In genomic region chr4:114308518-114308917, GRCm38 (mm10) we compare ENCODE assay signal across 9 mouse cellular contexts.
DNase-seq lines count a peak whose midpoint lies in the region; ATAC-seq lines count a peak whose summit lies in the region.
"Had no signal": no experiment of that assay in that cellular context is flagged by ENCODE, and none has a peak within 500 bp of the region (broad histone marks: within the 10 kb centered on the region; RNA-seq: fewer than 3 reads in every experiment).

No protein-coding gene starts in this region.

- peak; percentile 10 for DNase-seq in gastrocnemius, postnatal 10 days
- DNase-seq in gastrocnemius, postnatal 14 days = no peak
- peak; percentile 39 for DNase-seq in midbrain, embryonic 10.5 days (ENCODE audit: low spot score)
- peak; percentile 16 for DNase-seq in adrenal gland, adult 2 months
- DNase-seq in induced T-regulatory cell, adult 2 months (ENCODE audit: low read depth) = peak; percentile 22
- peak; percentile 49 for DNase-seq in retina, postnatal 1 day
- no peak for DNase-seq in yolk sac, embryonic 10.5 days (ENCODE audit: low spot score)

- ATAC-seq in midbrain, embryonic 16.5 days = no peak

- H3K27me3 ChIP-seq in midbrain, embryonic 10.5 days (ENCODE audit: low read depth, poor library complexity, severe bottlenecking) = no peaks in the 10 kb centered on the region
- no peaks in the 10 kb centered on the region for H3K27me3 ChIP-seq in midbrain, embryonic 16.5 days (ENCODE audit: control insufficient read depth, insufficient read depth, low read depth, low read length)
- H3K27me3 ChIP-seq: hindbrain, embryonic 15.5 days had no signal

- no peaks in the 10 kb centered on the region for H3K36me3 ChIP-seq in midbrain, embryonic 10.5 days
- no peaks in the 10 kb centered on the region for H3K36me3 ChIP-seq in midbrain, embryonic 16.5 days (ENCODE audit: control insufficient read depth, insufficient read depth, low read length)
- H3K36me3 ChIP-seq: hindbrain, embryonic 15.5 days had no signal

- H3K9ac ChIP-seq in midbrain, embryonic 16.5 days (ENCODE audit: low read depth, low read length) = no peak overlapping the region
- H3K9ac ChIP-seq: hindbrain, embryonic 15.5 days had no signal

- no peak overlapping the region for H3K4me3 ChIP-seq in midbrain, embryonic 10.5 days
- no peak overlapping the region for H3K4me3 ChIP-seq in midbrain, embryonic 16.5 days (ENCODE audit: low read depth, low read length)
- H3K4me3 ChIP-seq: hindbrain, embryonic 15.5 days had no signal

- H3K4me1 ChIP-seq in midbrain, embryonic 10.5 days = peaks cover 9% of the 10 kb centered on the region
- H3K4me1 ChIP-seq in midbrain, embryonic 16.5 days (ENCODE audit: control insufficient read depth, insufficient read depth, low read length) = no peaks in the 10 kb centered on the region
- H3K4me1 ChIP-seq: hindbrain, embryonic 15.5 days had no signal

- intact Hi-C loops in gastrocnemius, postnatal 14 days (cut with DNase I; ENCODE audit: low total_unique reads) = no loop called here

- no peak overlapping the region for H3K27ac ChIP-seq in midbrain, embryonic 10.5 days (replicated peaks)
- no peak overlapping the region for H3K27ac ChIP-seq in midbrain, embryonic 16.5 days (ENCODE audit: low read length)
- H3K27ac ChIP-seq: hindbrain, embryonic 15.5 days had no signal

- whole genome bisulfite sequencing in midbrain, embryonic 10.5 days = 7% methylated on average over 1 of the region's 1 CpGs
- 3% methylated on average over 1 of the region's 1 CpGs for WGBS in midbrain, embryonic 16.5 days

- no peak overlapping the region for H3K4me2 ChIP-seq in midbrain, embryonic 16.5 days (ENCODE audit: low read length)
- H3K4me2 ChIP-seq: hindbrain, embryonic 15.5 days had no signal

- H3K9me3 ChIP-seq in midbrain, embryonic 10.5 days (replicated peaks) = no peaks in the 10 kb centered on the region
- H3K9me3 ChIP-seq in midbrain, embryonic 16.5 days (replicated peaks; ENCODE audit: control insufficient read depth, low read length, poor library complexity, severe bottlenecking) = no peaks in the 10 kb centered on the region
- H3K9me3 ChIP-seq: hindbrain, embryonic 15.5 days had no signal

Comparison
In these comparisons a context has a peak if more than half of its experiments do, and no peak if none do; other contexts are left out.
1. DNase-seq: peak in gastrocnemius, postnatal 10 days (single experiment), midbrain, embryonic 10.5 days (single experiment), adrenal gland, adult 2 months (single experiment), induced T-regulatory cell, adult 2 months (single experiment) and retina, postnatal 1 day (single experiment); none in gastrocnemius, postnatal 14 days (single experiment) and yolk sac, embryonic 10.5 days (single experiment).